Mouse (Mus musculus): ENCODE measurements around the gene Vwa5b2.

GRCm38 (mm10) chr16:20619541-20620398 is 30.5 kb downstream of the Vwa5b2 start:
- TF ChIP-seq POLR2A (IDR thresholded peaks at IDR 0.05; ENCODE audit: insufficient read length, low read depth) (peak; percentile 7), MAX (IDR thresholded peaks at IDR 0.05; ENCODE audit: low read depth) (no peak), TCF12 (IDR thresholded peaks at IDR 0.05; ENCODE audit: insufficient read depth, poor library complexity, severe bottlenecking) (no peak), POLR2AphosphoS2 (IDR thresholded peaks at IDR 0.05; ENCODE audit: insufficient read length, low read depth) (peak; percentile 4), E2F4 (IDR thresholded peaks at IDR 0.05; ENCODE audit: insufficient read depth) (no peak)
